Mouse (Mus musculus) intestine, embryonic 14.5 days (tissue): Measurements from ENCODE around the gene Jam3. TPM values are rescaled to one million over a fixed set of nuclear protein-coding genes. Genes with fewer than 3 reads are reported as not detected.

Experiments used
- ATAC-seq: fragments of 200-750 bp; cut with Nextera tagmentation; replicated peaks from 2 replicates; pipeline ENCODE4 v1.8.0; 2017; ENCODE audit warnings: low read depth, moderate number of reproducible peaks, moderate TSS enrichment, moderate library complexity; ENCODE audit not compliant: low FRiP score, low TSS enrichment
- DNase-seq: peaks from one replicate; pipeline ENCODE4 v3.0.0-alpha.2; 2018; ENCODE audit warnings: low spot score
- H3K27ac ChIP-seq: fragments of 300-500 bp; sonication (generic); 2 replicates; pipeline ENCODE4 v1.5.1; 2014; ENCODE audit warnings: low read depth, mild to moderate bottlenecking, control low read depth
- H3K27me3 ChIP-seq: fragments of 300-500 bp; sonication (generic); replicated peaks from 2 replicates; pipeline ENCODE4 v1.6.1; 2014; ENCODE audit warnings: low read length, control low read depth; ENCODE audit not compliant: control insufficient read depth, insufficient read depth
- H3K36me3 ChIP-seq: fragments of 300-500 bp; sonication (generic); 2 replicates; pipeline ENCODE4 v1.6.1; 2014; ENCODE audit warnings: low read length, control low read depth; ENCODE audit not compliant: control insufficient read depth, insufficient read depth
- H3K4me1 ChIP-seq: fragments of 300-500 bp; sonication (generic); replicated peaks from 2 replicates; pipeline ENCODE4 v1.6.1; 2014; ENCODE audit warnings: low read length, control low read depth, mixed read lengths; ENCODE audit not compliant: control insufficient read depth, insufficient read depth
- H3K4me2 ChIP-seq: fragments of 300-500 bp; sonication (generic); 2 replicates; pipeline ENCODE4 v1.6.1; 2014; ENCODE audit warnings: low read length
- H3K4me3 ChIP-seq: fragments of 300-500 bp; sonication (generic); 2 replicates; pipeline ENCODE4 v1.5.1; 2014; ENCODE audit warnings: low read depth, low read length, control low read depth, mixed read lengths
- H3K9ac ChIP-seq: fragments of 300-500 bp; sonication (generic); 2 replicates; pipeline ENCODE4 v1.6.1; 2014; ENCODE audit warnings: mild to moderate bottlenecking, low read length
- H3K9me3 ChIP-seq: fragments of 300-500 bp; sonication (generic); 2 replicates; pipeline ENCODE4 v1.6.1; 2016; ENCODE audit warnings: low read length, control low read depth; ENCODE audit not compliant: control insufficient read depth
- WGBS: fragments of 180-500 bp; shearing (Covaris S2); extraction: QIAGEN DNeasy Blood & Tissue Kit; methylation state at CpG from one replicate; pipeline ENCODE4 v1.1.7; 2014; 5-methylcytosine and 5-hydroxymethylcytosine counted together
- polyA plus RNA-seq: library from polyadenylated mRNA; unstranded; fragments of >200 nt; fragmentation: Nextera tagmentation; extraction: Ambion mirVana; gene quantifications from 2 replicates; pipeline ENCODE4 v1.2.1, GENCODE M21; 2014

Gene Jam3
- polyA plus RNA-seq, 1 experiment from 2014 or later, result 60.0 TPM

- no peaks in the 10 kb centered on the region for H3K27me3 ChIP-seq
- no peak overlapping the region for H3K4me3 ChIP-seq
- DNase-seq, result no peak
- H3K9me3 ChIP-seq, result no peaks in the 10 kb centered on the region
- no peak overlapping the region for H3K9ac ChIP-seq
- WGBS, result 92% methylated on average over 4 of the region's 4 CpGs
- H3K36me3 ChIP-seq, result no peaks in the 10 kb centered on the region
- ATAC-seq, result no peak
- H3K27ac ChIP-seq, result no peak overlapping the region
- H3K4me1 ChIP-seq, result no peaks in the 10 kb centered on the region; the same call in 1 of the 2 replicates
- H3K4me2 ChIP-seq, result no peak overlapping the region
These were observed 33.1 kb downstream of the Jam3 start for GRCm38 (mm10) chr9:27122076-27122475.

GRCm38 (mm10) chr9:27121254-27121653, 34.0 kb downstream of the Jam3 start:
- DNase-seq, result no peak

GRCm38 (mm10) chr9:27111756-27112155, 43.5 kb downstream of the Jam3 start:
- Histone ChIP-seq H3K4me3 (no peak overlapping the region), H3K36me3 (no peaks in the 10 kb centered on the region), H3K9me3 (no peaks in the 10 kb centered on the region), H3K4me1 (0 out of 2 replicates have a peak, but pooled peaks cover 3% of the 10 kb centered on the region), H3K9ac (no peak overlapping the region), H3K4me2 (no peak overlapping the region), H3K27me3 (no peaks in the 10 kb centered on the region), H3K27ac (no peak overlapping the region)
- 90% methylated on average over 3 of the region's 3 CpGs for WGBS
- DNase-seq (no peak), ATAC-seq (no peak)

More at GRCm38 (mm10) chr9:27121254-27121653, 34.0 kb downstream of the Jam3 start:
- no peak for ATAC-seq
- Histone ChIP-seq H3K9me3 (no peaks in the 10 kb centered on the region), H3K36me3 (no peaks in the 10 kb centered on the region), H3K27me3 (no peaks in the 10 kb centered on the region), H3K4me2 (no peak overlapping the region), H3K4me1 (no peaks in the 10 kb centered on the region; the same call in 1 of the 2 replicates), H3K4me3 (no peak overlapping the region), H3K9ac (no peak overlapping the region), H3K27ac (no peak overlapping the region)
- 80% methylated on average over 9 of the region's 9 CpGs for WGBS

GRCm38 (mm10) chr9:27110681-27111080, 44.5 kb downstream of the Jam3 start:
- Histone ChIP-seq H3K36me3 (0 out of 2 replicates have a peak, but pooled peaks cover 1% of the 10 kb centered on the region), H3K4me2 (no peak overlapping the region), H3K27me3 (no peaks in the 10 kb centered on the region), H3K9me3 (no peaks in the 10 kb centered on the region), H3K27ac (no peak overlapping the region; the same call in 1 of the 2 replicates), H3K9ac (no peak overlapping the region), H3K4me3 (no peak overlapping the region), H3K4me1 (0 out of 2 replicates have a peak, but pooled peaks cover 3% of the 10 kb centered on the region)
- WGBS, result 55% methylated on average over 5 of the region's 5 CpGs
- ATAC-seq (no peak), DNase-seq (no peak)

- no peak for DNase-seq
- no peaks in the 10 kb centered on the region for H3K9me3 ChIP-seq
- no peak overlapping the region for H3K9ac ChIP-seq
- H3K36me3 ChIP-seq, result peaks cover 10% of the 10 kb centered on the region
- no peak for ATAC-seq
- no peak overlapping the region; the same call in 1 of the 2 replicates for H3K27ac ChIP-seq
- H3K4me2 ChIP-seq, result no peak overlapping the region
- H3K4me3 ChIP-seq, result no peak overlapping the region
- 0 out of 2 replicates have a peak, but pooled peaks cover 3% of the 10 kb centered on the region for H3K4me1 ChIP-seq
- WGBS, result 76% methylated on average over 22 of the region's 22 CpGs
- no peaks in the 10 kb centered on the region for H3K27me3 ChIP-seq
These were observed 45.4 kb downstream of the Jam3 start for GRCm38 (mm10) chr9:27109533-27110514.

GRCm38 (mm10) chr9:27108451-27108850, 46.8 kb downstream of the Jam3 start:
- Histone ChIP-seq H3K9me3 (no peaks in the 10 kb centered on the region), H3K27me3 (no peaks in the 10 kb centered on the region), H3K36me3 (peaks cover 14% of the 10 kb centered on the region), H3K27ac (no peak overlapping the region), H3K4me2 (no peak overlapping the region), H3K9ac (no peak overlapping the region), H3K4me3 (no peak overlapping the region), H3K4me1 (0 out of 2 replicates have a peak, but pooled peaks cover 3% of the 10 kb centered on the region)
- WGBS, result 84% methylated on average over 4 of the region's 4 CpGs
- DNase-seq (no peak), ATAC-seq (no peak)

- H3K4me3 ChIP-seq, result no peak overlapping the region
- H3K27ac ChIP-seq, result no peak overlapping the region
- DNase-seq (peak; percentile 61), ATAC-seq (no peak; the same call in 1 of the 2 replicates)
- no peaks in the 10 kb centered on the region for H3K9me3 ChIP-seq
- no peak overlapping the region for H3K4me2 ChIP-seq
- WGBS, result 76% methylated on average over 1 of the region's 1 CpGs
- H3K9ac ChIP-seq, result no peak overlapping the region
- 0 out of 2 replicates have a peak, but pooled peaks cover 3% of the 10 kb centered on the region for H3K4me1 ChIP-seq
- H3K27me3 ChIP-seq, result no peaks in the 10 kb centered on the region
- peaks cover 33% of the 10 kb centered on the region for H3K36me3 ChIP-seq
These were observed 49.1 kb downstream of the Jam3 start for GRCm38 (mm10) chr9:27106081-27106480.

GRCm38 (mm10) chr9:27101466-27101865, 53.8 kb downstream of the Jam3 start:
- Histone ChIP-seq H3K9ac (no peak overlapping the region), H3K4me3 (no peak overlapping the region), H3K4me2 (no peak overlapping the region), H3K27ac (no peak overlapping the region), H3K9me3 (no peaks in the 10 kb centered on the region), H3K4me1 (no peaks in the 10 kb centered on the region), H3K27me3 (no peaks in the 10 kb centered on the region), H3K36me3 (peaks cover 75% of the 10 kb centered on the region)
- ATAC-seq (no peak), DNase-seq (no peak)
- 84% methylated on average over 6 of the region's 6 CpGs for WGBS
